Mouse (Mus musculus) cerebellum, adult (tissue): ENCODE measurements around the gene Ifitm3.

ENCODE experiments used
- ATAC-seq: cut with Nextera tagmentation; 2 replicates; pipeline ENCODE4 v1.9.2; 2017; ENCODE audit warnings: mild to moderate bottlenecking, moderate library complexity, mixed read lengths; ENCODE audit not compliant: insufficient number of reproducible peaks, low FRiP score, low TSS enrichment

Ifitm3 gene

GRCm38 (mm10) chr7:141010593-141010992 lies at the start of gene Ifitm3:
Ifitm3 (minus strand) TSS chr7:141010770.
- ATAC-seq = no peak

GRCm38 (mm10) chr7:141059929-141060328 lies 49.4 kb upstream of the Ifitm3 start:
- ATAC-seq = no peak

- no peak for ATAC-seq
Measured at GRCm38 (mm10) chr7:141058601-141059341, 48.2 kb upstream of the Ifitm3 start.

GRCm38 (mm10) chr7:141057541-141057940 lies 47.0 kb upstream of the Ifitm3 start:
- no peak for ATAC-seq

- no peak for ATAC-seq
Measured at GRCm38 (mm10) chr7:141056976-141057375, 46.4 kb upstream of the Ifitm3 start.

- no peak for ATAC-seq
Measured at GRCm38 (mm10) chr7:141055785-141056184, 45.2 kb upstream of the Ifitm3 start.

GRCm38 (mm10) chr7:141052421-141052820 lies 41.9 kb upstream of the Ifitm3 start:
- ATAC-seq = no peak

- ATAC-seq = no peak
Measured at GRCm38 (mm10) chr7:141052016-141052415, 41.4 kb upstream of the Ifitm3 start.

GRCm38 (mm10) chr7:141051060-141051685 lies 40.6 kb upstream of the Ifitm3 start:
- no peak for ATAC-seq

GRCm38 (mm10) chr7:141049326-141049725 lies 38.8 kb upstream of the Ifitm3 start:
- no peak for ATAC-seq

GRCm38 (mm10) chr7:141048226-141049218 lies 38.0 kb upstream of the Ifitm3 start:
- ATAC-seq = peak; percentile 83; the same call in 1 of the 2 replicates

GRCm38 (mm10) chr7:141047581-141048225 lies 37.1 kb upstream of the Ifitm3 start:
- peak; percentile 60; the same call in 1 of the 2 replicates for ATAC-seq

GRCm38 (mm10) chr7:141046931-141047580 lies 36.5 kb upstream of the Ifitm3 start:
- ATAC-seq = no peak

- no peak for ATAC-seq
Measured at GRCm38 (mm10) chr7:141042539-141042938, 32.0 kb upstream of the Ifitm3 start.

GRCm38 (mm10) chr7:141041661-141042060 lies 31.1 kb upstream of the Ifitm3 start:
- no peak for ATAC-seq

- ATAC-seq = no peak
Measured at GRCm38 (mm10) chr7:141040867-141041606, 30.5 kb upstream of the Ifitm3 start.

GRCm38 (mm10) chr7:141039386-141040107 lies 29.0 kb upstream of the Ifitm3 start:
- ATAC-seq = no peak
